Mouse (Mus musculus): Measurements from ENCODE around the gene Zcchc3. TPM values are rescaled to one million over a fixed set of nuclear protein-coding genes. Genes with fewer than 3 reads are reported as not detected.

The Zcchc3 gene
- polyA plus RNA-seq (2012; rRNA removed; ENCODE audit: low replicate concordance) = 2.1 and 12.6 TPM in 2 replicates

DNA sequence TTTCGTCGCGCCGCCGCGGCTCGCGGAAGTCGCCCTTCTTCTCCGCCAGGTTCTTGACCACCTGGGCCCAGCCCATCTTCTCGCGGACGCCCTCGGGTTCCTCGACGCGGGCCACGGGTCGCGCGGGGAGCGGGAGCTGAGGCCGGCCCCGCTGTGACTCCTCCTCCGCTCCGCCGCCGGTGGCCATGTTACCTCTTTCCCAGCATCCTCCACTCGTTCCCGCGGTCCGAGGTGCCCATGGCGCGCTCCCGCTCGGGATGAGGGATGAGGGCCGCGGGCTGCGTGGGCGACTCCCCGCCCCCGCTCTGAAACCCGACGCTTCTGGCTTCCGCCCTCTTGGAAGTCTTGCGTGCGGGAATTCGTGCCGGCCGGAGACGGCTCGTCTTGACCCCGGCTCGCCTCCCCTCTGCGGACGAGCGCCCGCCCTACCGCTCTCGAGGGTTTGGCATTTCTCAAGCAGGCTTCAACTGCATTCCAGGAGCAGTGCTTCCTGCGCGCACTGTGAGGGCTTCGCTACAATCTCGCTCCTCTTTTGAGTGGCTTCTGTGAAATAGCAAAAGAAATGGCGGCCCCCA is at the start of gene Zcchc3:
Gene Zcchc3 (minus strand): TSS at position 437 of the 575 bp plus-strand sequence.

DNA sequence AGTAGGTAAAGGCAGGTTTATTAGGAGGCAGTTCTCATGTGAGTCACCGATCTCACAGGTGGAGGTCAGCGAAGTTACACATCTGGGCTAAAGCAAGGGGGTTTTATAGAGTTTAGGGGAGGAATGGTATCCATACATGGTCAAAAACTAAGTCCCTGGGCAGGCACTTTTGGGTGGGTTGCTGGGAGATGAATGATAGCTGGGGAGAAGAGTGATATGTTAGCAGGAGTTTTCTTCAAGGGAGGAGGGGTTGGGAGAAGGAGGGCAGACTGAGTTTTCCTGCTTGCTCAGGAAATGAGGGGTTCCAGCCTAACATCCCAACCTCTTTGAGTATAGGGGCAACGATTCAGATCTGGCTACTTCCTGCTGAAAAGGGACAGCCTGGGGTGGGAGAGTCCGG is 460 bp upstream of the Zcchc3 start, which contains the start of gene 6820408C15Rik:
Gene 6820408C15Rik (plus strand): TSS at position 301 of the 400 bp plus-strand sequence.

DNA sequence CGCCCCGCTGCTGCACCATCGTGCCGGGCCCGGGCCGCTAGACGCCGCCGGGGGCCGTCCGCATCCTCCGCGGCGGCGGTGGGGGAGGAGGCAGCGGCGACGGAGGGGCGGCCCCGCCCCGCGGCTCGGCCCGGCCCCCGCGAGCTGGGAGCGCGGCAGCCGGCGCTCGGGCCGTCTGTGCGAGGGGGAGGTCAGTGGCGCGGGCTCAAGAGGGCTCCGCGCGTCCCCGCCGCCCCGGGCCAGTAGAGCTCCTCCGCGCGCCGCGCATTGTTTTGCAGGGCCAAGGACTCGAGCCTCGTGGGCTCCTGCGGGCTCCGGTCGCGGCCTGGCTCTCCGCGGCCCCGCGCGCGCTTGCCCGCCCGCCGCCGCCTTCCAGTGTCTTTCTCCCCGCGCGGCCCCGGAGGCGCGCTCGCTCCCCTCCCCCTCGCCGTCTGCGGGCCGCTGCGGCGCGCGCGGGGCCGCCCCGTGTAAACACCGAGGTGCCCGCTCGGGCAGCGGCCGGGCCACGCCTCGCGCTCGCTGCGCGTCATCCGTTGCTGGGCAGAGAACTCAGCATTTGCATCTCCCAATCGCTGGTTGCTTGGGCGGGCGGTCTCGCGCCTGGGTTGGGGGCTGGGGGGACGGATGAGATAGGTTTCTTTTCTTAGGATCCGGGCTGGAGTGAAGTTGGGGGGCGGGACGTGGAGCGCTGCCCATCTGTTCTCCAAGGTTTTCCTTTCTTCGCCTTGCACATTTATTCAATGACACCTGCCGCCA is 17.0 kb downstream of the Zcchc3 start, which contains the start of gene Sox12:
Gene Sox12 (minus strand): TSS at position 384 of the 756 bp plus-strand sequence.

DNA sequence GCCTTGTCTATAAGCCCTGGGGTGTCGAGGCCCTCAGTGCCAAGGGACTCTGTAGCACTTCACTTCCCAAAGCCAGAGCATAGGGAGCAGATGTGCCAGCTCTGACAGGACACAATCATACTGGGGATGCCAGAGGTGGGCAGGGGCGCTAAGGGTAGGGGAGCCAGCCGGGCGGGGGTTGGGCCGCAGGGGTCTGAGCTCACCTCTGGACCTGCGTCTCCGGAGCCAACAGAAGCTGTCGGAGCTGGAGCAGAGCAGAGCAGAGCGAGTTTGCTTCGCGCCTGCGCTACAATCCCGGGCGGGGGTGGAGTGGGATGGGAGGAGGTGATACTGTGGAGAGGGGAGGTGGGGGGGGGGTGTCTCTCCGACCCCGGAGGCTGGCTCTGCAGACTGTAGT is 38.5 kb downstream of the Zcchc3 start, which contains the start of gene Nrsn2:
Gene Nrsn2 (minus strand): TSS at position 294 of the 397 bp plus-strand sequence.

Other genes starting within 250 kb of the Zcchc3 start
- gene Csnk2a1, start 188.2 kb downstream of the Zcchc3 start, polyA plus RNA-seq (2012; rRNA removed; ENCODE audit: low replicate concordance) = 32.1 and 36.9 TPM in 2 replicates
- gene Tbc1d20, start 121.2 kb downstream of the Zcchc3 start, polyA plus RNA-seq (2012; rRNA removed; ENCODE audit: low replicate concordance) = 103 and 134 TPM in 2 replicates
- 203 and 297 TPM in 2 replicates for gene Rbck1, start 82.4 kb downstream of the Zcchc3 start, polyA plus RNA-seq (2012; rRNA removed; ENCODE audit: low replicate concordance)
- 2.8 and 9.4 TPM in 2 replicates for gene Trib3, start 71.0 kb downstream of the Zcchc3 start, polyA plus RNA-seq (2012; rRNA removed; ENCODE audit: low replicate concordance)
- not detected in 2 replicates for gene Nrsn2, start 38.4 kb downstream of the Zcchc3 start, polyA plus RNA-seq (2012; rRNA removed; ENCODE audit: low replicate concordance)
- gene Sox12, start 17.0 kb downstream of the Zcchc3 start, polyA plus RNA-seq (2012; rRNA removed; ENCODE audit: low replicate concordance) = 2.9 and 26.5 TPM in 2 replicates
- gene 6820408C15Rik, start 560 bp upstream of the Zcchc3 start, polyA plus RNA-seq (2012; rRNA removed; ENCODE audit: low replicate concordance) = 0.32 TPM in 1 of 2 replicates, not detected in the other
- gene Defb23, start 49.6 kb upstream of the Zcchc3 start, polyA plus RNA-seq (2012; rRNA removed; ENCODE audit: low replicate concordance) = 0.23 TPM in 1 of 2 replicates, not detected in the other
- 1.2 and 3.0 TPM in 2 replicates for gene Defb20, start 62.0 kb upstream of the Zcchc3 start, polyA plus RNA-seq (2012; rRNA removed; ENCODE audit: low replicate concordance)
- gene Defb22, start 75.1 kb upstream of the Zcchc3 start, polyA plus RNA-seq (2012; rRNA removed; ENCODE audit: low replicate concordance) = 0.71 TPM in 1 of 2 replicates, not detected in the other
- 0.27 TPM in 1 of 2 replicates, not detected in the other for gene Defb26, start 96.7 kb upstream of the Zcchc3 start, polyA plus RNA-seq (2012; rRNA removed; ENCODE audit: low replicate concordance)
- gene Defb28, start 103.2 kb upstream of the Zcchc3 start, polyA plus RNA-seq (2012; rRNA removed; ENCODE audit: low replicate concordance) = 1.2 TPM in 1 of 2 replicates, not detected in the other
- gene Defb29, start 125.1 kb upstream of the Zcchc3 start, polyA plus RNA-seq (2012; rRNA removed; ENCODE audit: low replicate concordance) = not detected in 2 replicates
- gene Gm17416, start 154.3 kb upstream of the Zcchc3 start, polyA plus RNA-seq (2012; rRNA removed; ENCODE audit: low replicate concordance) = not detected in 2 replicates
- gene Defb21, start 157.7 kb upstream of the Zcchc3 start, polyA plus RNA-seq (2012; rRNA removed; ENCODE audit: low replicate concordance) = 0.46 TPM in 1 of 2 replicates, not detected in the other
- gene Defb19, start 165.3 kb upstream of the Zcchc3 start, polyA plus RNA-seq (2012; rRNA removed; ENCODE audit: low replicate concordance) = not detected in 2 replicates
- gene Defb45, start 184.4 kb upstream of the Zcchc3 start, polyA plus RNA-seq (2012; rRNA removed; ENCODE audit: low replicate concordance) = not detected in 2 replicates
- gene Defb36, start 189.3 kb upstream of the Zcchc3 start, polyA plus RNA-seq (2012; rRNA removed; ENCODE audit: low replicate concordance) = not detected in 2 replicates
- gene Defb25, start 208.0 kb upstream of the Zcchc3 start, polyA plus RNA-seq (2012; rRNA removed; ENCODE audit: low replicate concordance) = 5.3 TPM in 1 of 2 replicates, not detected in the other
- gene Rem1, start 211.9 kb upstream of the Zcchc3 start, polyA plus RNA-seq (2012; rRNA removed; ENCODE audit: low replicate concordance) = 13.6 and 24.9 TPM in 2 replicates